Mouse (Mus musculus): ENCODE results near the gene Rps6.
A peak's percentile ranks its signal among the peaks of the same experiment; 100 is the strongest.

The Rps6 gene

DNA sequence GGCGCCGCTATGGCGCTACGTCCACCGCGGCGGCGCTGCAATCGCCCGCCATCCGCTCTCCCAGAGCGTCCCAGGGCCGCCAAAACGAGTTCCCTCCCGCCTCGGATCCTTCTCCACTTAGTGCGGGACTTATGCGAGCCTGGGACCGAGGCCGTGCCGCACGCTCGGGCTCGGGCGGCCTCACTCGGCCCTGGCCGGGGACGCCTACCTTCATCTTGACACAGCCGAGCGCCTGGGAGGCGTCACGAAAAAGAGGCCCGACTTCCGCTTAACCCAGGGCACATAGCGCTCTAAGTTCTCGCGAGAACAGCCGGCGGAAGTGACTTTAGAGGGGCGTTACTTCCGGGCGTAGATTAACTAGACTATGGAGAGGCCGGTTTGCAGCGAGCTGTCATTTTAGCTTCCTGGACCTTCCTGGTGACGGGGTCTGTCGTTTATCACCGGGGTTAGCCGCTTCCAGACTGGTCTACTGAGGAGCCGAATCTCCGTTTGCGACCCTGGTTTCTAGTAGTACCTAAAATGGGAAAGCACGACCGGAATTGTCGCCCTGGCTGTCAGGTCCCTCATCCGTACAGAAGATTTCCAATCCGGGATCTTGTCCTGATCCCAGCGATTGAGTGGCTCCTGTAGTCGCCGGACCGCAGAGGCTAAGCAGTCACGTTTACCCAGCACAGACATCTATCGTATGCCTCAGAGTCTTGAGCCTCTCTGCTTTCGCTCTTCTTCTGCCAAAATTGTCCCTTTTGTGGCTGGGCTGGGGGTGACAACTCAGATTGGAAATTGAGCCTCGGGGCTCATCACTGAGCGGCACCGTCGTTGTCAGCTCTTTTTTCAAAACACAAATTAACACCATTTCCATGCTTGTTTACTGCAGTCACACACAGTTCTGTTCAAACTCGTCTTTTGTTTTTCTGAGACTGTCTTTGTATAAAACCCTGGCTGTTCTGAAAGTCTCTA lies at the start of gene Rps6:
Gene Rps6, minus strand, starts transcription at position 300 of the 957 bp plus-strand sequence.
- peak; percentile 95 for DNase-seq (ENCODE audit: low spot score)

DNA sequence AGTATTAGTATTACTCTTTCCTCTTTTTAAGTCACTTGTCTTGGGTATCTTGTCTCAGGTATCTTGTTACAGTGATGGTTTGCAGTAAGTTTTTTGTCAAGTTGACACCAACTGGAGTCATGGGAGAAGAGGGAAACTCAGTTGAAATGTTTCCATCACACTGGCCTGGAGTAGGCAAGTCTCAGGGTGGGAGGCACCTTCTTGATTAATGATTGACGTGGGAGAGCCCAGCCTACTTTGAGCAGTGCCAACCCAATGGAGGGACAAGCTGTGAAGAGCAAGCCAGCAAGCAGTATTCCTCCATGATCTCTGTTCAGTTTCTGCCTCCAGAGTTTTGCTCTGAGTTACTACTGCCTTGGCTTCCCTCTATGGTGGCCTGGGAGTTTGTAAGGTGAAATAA lies 48.7 kb upstream of the Rps6 start:
- no peak for DNase-seq (ENCODE audit: low spot score)

DNA sequence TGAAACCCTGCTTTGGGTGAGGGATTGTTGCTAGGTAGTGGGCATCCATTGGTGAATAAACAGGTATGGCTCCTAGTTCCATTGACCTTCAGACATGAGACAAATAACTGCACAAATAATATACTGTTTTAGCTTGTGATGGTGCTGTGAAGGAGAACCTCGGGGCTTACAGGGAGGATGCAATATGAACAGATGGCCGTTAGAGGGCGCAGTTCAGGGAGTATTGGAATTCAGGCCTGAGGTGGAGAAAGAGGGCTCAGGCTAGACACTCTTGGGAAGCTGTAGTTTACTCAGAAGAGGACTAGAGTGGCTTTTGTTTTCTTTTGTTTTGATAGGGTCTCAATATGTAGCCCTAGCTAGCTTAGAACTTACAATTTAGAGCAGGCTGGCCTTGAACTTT lies 47.8 kb upstream of the Rps6 start:
- DNase-seq (ENCODE audit: low spot score) = peak; percentile 42

DNA sequence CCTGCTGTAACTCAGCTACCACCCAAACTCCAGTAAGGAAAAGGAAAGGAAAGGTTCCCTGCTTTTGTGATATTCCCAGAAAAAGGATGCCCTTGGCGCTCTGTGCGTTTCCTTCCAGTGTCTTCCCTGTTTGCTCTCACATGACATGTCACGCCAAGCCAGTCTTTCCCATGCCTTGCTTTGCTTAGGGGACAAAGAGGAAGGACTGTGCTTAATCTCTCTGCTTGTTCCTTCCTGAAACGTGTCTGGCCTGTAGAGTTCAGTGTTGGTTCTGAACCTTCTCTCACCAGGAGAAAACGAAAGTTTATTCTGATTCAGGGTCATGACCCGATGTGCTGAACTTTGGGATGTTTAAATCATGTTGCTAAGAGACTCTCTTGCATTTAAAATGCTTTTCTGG lies 45.1 kb upstream of the Rps6 start:
- DNase-seq (ENCODE audit: low spot score) = no peak

DNA sequence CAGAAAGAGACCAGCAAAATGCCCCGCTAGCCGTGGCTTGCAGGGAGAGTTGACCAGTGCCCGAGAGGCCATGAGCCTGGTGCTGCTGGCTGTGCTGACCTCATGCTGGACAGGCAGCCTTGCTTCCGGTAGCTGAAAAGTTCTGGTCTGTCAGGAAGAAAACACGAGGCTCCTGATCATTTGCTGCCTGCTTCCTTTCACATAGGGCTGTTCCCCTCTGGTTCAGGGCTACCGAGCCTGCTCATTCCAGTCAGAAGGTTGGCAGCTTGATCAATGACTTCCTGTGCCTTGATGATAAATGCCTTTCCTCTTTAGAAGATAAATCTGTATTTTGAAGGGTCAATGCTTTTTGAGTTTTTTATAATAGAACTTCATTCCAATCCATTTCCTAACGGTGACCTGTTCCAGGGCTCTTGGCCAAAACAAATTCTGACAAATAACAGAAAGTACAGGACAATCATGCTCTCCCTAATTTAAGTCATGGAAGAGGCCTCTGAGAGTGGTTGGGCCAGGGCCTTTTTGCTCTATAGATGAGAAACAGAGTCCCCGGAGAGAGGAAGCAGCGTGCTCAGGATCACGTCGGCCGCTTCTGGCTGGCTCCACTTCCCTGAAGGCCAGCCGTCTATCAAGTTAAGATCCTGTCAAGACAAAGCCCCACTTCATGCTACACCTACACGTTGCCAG lies 41.7 kb upstream of the Rps6 start:
- DNase-seq (ENCODE audit: low spot score) = no peak

DNA sequence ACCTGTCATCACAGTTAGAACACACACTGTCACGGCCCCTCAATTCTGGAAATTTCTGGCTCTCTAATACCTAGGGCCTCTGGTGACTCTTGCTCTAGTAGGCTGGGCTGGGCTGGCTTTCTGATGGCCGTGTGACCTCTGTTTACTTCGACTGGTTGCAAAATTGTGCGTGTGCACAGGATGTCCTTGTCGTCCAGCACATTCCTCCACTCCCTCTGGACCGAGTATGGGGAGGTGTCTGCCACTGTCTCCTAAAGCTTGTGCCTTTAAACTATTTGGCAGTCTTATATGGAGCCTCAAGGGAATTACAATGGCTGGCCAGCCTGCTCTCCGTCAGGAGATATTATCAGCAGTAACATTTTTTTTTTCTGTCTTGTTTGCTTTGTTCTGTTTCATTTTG lies 40.2 kb upstream of the Rps6 start:
- DNase-seq (ENCODE audit: low spot score) = no peak

DNA sequence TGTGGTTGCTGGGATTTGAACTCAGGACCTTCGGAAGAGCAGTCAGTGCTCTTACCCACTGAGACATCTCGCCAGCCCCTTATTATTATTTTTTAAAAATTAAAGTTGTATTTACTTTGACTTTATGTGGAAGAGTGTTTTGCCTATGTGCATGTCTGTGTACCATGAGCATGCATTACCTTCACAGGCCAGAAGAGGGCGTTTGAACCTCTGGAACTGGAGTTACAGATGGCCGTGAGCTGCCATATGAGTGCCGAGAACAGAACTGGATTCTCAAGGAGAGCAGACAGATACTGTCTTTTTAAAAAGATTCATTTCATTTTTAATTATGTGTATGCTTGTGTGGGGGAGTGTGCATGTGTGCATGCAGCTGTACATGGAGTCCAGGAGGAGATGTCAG lies 30.7 kb upstream of the Rps6 start:
- peak; percentile 44 for DNase-seq (ENCODE audit: low spot score)

DNA sequence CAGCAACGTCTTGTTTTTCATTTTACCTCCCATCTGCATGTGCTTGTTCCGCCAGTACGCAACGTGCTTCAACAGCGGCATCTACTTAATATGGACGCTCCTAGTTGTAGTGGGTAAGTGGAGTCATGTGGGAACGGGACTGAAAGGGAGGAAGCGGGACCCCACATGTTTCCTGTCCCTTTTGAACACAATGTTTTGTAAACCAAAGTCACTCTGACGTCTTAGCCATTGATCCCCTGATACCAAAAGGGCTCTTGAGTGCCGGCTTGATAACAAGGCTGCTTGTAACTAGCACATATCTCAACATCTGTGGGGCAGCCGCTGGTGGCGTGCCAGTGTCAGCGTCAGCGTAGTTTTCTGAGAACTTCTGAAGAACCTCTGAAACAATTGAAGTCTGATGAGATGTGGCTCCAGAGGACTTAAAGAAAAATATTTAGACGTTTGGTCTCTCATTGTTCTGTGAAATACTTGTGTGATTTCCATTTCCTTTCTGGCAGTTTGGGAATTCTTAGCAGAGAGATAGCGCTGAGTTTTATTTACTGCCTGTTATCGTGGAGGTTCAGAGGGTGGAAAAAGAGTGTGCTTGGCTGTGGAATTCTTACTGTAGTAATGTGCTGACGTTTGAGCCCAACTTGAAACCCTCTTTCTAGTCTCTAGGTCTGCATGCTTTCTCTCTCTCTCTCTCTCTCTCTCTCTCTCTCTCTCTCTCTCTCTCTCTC lies 29.1 kb upstream of the Rps6 start:
- peak; percentile 73 for DNase-seq (ENCODE audit: low spot score)

DNA sequence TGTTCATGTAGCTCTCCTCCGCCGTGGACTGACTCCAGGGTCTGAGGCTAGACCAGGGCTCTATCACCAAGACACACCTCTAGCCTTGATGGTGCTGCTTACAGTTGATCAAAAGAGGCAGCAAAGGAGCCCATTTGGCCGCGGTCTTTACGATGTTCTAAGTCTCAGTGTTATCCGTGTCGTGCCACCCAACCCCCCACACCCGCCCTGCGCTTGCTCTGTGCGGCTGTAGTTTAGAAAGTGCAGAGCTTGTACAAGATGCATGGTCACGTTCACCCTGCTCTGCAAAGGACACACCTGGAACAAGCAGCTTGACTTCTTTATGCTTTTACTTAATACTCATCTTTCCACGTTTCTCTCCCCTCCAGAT lies 28.6 kb upstream of the Rps6 start:
- DNase-seq (ENCODE audit: low spot score) = no peak

DNA sequence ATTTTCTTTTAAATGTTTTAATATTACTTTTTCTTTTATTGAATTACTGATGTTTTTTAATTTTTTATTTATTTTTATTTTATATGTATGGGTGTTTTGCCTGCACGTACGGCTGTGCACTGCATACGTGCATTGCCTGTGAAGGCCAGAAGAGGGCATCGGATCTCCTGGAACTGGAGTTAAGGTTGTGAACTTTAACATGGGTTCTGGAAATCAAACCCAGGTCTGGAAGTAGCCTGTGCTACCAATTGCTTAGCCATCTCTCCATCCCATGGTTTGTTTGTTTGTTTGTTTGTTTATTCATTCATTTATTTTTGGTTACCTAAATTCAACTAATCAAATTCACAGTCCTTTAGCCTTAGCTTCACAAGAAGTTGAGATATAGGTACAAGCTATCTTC lies 27.7 kb upstream of the Rps6 start:
- peak; percentile 40 for DNase-seq (ENCODE audit: low spot score)

DNA sequence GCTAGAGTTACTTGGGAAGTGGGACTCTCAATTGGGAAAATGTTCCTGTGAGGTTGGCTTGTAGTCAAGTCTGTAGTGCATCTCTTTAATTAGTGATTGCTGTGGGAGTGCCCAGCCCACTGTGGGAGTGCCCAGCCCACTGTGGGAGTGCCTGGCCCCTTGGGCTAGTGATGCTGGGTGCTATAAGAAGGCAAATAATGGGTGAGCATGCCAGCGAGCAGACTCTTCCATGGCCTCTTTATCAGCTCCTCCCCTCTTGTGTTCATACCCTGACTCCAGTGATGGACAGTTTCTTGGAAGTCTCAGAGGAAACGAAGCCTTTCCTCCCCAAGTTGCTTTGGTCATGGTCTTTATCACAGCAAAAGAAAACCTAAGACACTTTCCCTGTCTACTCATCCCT lies 25.2 kb upstream of the Rps6 start:
- no peak for DNase-seq (ENCODE audit: low spot score)

DNA sequence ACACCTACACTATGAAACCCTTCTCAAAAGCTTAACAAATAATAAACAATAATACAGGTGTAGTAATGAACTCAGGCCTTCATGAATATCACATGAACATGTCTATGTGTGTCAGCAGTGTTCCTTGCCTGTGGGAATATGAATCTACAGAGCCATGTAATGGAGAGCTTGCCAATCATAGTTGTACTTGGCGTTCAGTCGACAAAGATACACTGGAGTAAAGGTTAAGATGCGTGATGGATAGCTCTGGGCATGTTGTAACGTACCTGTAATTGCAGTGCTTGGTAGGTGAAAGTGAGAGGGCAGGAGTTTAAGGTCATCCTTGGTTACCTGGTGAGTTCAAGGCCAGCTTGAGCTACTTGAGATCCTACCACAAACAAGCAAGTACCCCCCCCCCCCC lies 24.0 kb upstream of the Rps6 start:
- no peak for DNase-seq (ENCODE audit: low spot score)

DNA sequence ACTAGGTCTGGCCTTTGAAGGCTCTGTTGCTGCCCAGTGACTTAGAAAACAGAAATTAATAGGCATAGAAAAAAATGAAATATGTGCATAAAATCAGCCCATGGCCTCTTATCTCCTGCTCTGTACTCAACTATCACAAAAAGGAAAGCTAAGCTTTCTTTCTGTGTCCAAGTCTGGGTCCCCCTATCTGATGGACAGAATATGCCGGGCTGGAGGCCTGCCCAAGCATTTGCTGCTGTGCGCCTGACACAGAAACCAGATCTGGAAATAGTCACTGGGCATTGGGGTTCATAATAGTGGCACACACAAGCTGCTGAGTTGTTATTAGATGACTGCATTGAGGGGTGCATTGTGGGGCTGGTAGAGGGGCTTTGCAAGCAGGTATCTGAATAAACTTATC lies 22.3 kb upstream of the Rps6 start:
- no peak for DNase-seq (ENCODE audit: low spot score)

DNA sequence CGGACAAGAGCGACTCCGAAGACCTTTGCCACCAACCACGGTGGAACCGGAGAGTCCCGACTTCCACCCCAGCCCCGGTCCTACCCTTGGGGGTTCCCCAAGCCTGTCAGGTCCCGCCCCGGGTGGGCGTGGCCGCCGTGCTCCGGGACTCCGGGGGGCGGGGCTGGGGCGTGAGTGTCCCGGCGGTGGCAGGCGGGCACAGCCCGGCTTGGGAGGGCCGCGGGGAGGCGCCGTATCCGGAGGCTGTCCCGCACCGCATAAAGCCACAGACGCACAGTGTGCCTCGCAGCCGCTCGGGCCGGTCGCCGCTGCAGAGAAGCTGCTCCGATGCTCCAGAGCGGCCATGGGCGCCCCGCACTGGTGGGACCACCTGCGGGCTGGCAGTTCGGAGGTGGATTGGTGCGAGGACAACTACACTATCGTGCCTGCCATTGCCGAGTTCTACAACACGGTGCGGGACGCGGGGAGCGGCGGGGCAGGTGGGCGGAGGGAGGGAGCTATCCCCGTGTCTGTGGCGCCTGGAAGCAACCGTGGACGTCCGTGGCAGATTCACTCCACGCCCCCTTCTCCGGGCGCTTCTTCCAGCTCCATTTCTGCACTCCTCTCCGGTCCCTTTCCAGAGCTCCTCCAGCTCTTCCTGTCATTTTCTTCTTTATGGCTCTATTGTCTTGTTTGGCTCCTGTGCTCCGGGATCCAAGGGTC lies 17.1 kb upstream of the Rps6 start, which contains the start of gene Acer2:
Gene Acer2, plus strand, starts transcription at position 251 of the 702 bp plus-strand sequence.
- DNase-seq (ENCODE audit: low spot score) = peak; percentile 83

DNA sequence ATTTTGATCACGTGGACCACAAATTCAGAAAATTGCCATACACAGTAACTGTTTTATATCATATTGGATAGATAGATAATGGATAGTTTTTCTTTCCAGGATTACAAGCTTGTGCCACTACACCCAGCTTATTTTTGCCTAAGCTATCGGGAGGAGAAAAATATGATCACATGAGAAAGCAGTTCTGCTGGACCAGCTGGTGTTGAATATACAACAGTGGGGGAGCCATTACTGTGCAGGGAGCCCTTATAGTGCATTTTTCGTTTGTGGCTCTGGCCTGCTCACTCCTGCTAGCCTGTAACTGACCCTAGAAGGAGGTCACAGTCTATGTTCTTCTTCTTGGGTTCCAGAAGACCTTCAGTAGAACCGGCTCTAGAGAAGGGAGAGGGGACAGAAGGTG lies 15.9 kb upstream of the Rps6 start:
- no peak for DNase-seq (ENCODE audit: low spot score)

DNA sequence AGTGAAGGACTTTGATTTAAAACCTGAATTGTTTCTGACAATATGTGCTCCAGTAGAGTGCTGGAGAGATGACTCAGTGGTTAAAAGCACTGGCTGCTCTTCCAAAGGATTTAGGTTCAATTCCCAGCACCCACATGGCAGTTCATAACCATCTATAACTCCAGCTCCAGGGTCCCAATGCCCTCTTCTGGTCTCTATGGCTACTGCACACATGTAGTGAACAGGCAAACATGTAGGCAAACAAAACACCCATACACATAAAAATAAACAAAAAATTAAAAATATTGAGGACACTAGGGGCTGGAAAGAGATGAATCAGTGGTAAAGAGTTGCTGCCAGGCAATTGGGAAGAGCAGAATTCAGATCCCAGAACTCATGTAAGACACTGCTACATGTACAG lies 14.8 kb upstream of the Rps6 start:
- DNase-seq (ENCODE audit: low spot score) = no peak

DNA sequence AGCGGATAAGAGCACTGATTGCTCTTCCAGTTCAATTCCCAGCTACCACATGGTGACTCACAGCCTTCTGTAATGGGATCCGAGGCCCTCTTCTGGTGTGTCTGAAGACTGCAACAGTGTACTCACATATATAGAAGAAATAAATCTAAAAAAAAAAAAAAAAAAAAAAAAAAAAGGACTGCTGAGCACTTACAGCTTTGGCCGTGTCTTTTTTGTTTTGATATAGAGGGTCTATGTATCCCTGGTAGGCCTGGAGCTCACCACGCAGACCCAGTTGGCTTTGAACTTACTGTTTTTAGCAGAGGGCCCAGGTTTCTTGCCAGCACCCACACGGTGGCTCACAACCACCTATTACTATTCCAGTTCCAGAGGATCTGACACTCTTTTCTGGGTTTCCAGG lies 6.9 kb upstream of the Rps6 start:
- DNase-seq (ENCODE audit: low spot score) = no peak

DNA sequence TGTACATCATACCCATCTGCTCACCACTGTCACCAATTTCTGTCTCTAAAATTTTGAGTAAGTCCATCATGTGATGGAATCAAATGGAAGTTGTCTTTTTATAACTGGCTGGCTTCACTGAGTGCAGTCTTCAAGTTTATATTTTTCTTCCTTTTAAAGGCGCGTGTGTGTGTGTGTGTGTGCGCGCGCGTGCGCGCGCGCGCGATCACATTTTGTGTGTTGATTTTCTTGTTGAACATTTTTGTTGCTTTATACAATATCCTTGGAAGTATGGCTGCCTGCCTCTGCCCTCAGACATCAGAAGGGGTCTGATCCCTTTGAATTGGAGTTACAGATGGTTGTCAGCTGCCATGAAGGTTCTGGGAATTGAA lies 843 bp upstream of the Rps6 start:
- no peak for DNase-seq (ENCODE audit: low spot score)

DNA sequence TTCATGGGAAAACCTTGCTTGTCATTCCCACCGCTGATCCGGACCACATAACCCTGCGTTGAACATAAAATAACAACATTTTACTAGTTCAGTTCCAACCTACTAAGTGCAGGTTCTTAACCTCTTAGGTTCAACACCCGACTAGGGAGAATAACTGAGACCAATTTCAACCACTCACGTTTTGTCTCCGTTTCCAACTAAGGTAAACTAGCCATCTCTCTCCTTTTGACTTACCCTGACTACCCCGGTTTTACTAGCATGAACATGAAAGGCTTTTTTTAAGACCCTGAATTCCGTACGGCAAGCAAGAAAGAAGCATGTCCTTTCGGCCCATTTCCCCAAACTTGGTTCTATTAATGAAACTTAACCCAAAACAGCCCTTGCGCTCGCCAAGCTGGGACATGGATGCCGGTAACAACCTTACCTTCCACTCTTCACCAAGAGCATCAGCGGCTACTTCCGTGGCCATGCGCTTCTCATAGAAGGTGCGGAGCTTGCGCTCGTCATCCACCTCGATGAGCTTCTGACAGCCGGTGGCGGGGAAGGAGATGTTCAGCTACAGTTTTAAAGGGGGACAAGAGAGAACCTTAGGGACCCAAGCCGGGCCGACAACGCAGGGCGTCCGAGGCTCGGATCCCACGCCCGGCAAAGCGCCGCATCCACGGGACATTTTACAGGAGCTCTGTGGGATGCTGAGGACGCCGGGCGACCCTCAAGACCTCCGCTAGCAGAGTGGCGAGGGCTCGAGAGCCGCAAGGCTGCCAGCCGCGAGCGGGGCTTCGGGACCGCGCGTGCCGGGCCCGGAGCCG lies 704 bp downstream of the Rps6 start:
- no peak for DNase-seq (ENCODE audit: low spot score)

DNA sequence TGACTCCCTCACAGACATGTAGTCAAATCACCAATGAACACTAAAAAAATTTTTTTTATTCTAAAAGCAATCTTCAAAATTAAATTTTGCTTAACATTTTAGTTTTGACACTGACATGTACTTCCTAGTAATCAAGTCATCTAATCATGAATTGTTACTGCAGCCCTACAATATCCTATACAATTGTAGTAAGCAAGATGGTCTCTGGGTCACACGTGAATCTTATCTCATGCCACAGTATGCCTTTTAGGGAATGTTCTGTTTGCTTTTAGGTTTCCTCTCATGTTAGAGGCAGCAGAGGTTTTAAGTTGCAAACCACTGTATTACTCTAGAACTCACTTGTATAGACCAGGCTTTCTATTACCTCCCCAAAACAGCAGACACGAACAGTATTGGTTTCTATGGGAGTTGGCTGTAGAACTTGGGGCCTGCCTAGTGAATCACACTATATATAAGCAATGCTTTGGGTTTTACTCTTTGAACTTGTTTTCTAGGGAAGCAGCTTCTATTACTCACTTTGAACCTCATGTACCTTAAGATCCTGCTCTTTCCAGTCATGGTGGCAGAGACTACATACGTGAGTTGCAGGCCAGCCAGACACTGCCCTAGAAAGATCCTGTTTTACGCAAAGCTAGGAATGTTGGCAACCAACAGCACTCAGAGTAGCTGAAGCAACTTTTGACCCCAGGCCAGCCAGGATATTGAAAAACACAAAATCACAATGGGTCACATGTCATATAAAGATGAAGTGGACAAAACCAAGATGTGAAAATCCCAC lies 4.2 kb downstream of the Rps6 start:
- no peak for DNase-seq (ENCODE audit: low spot score)

DNA sequence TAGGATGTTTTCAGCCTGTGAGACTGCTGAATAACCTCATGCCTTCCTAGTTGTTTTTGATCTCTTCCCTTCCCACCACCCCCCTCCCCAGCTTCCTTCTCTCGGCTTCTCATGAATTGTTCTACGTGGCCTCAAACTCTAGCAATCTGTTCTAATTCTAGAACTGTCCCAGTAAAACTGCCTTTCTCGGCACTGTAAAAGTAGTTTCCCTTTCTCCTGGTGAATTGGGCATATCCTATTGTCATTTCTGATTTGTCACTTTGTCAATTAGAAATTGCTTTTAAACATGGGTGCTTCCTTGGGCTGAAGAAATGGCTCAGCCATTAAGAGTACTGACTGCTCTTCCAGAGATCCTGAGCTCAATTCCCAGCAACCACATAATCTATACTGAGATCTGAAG lies 5.2 kb downstream of the Rps6 start:
- no peak for DNase-seq (ENCODE audit: low spot score)

Data from c-Kit-positive CD71-positive TER-119-positive erythroid progenitor cells, embryonic 14.5 days (primary cell).